In genomic region chr9:70241411-70241961, GRCm38 (mm10) we compare ENCODE assay signal across 12 mouse cellular contexts. TPM values are rescaled to one million over a fixed set of nuclear protein-coding genes. Genes with fewer than 3 reads are reported as not detected.
DNase-seq lines count a peak whose midpoint lies in the region; ATAC-seq and TF ChIP-seq lines count a peak whose summit lies in the region.
"Had no signal": no experiment of that assay in that cellular context is flagged by ENCODE, and none has a peak within 500 bp of the region (broad histone marks: within the 10 kb centered on the region; RNA-seq: fewer than 3 reads in every experiment).

No protein-coding gene starts in this region.

- peak overlapping the region; percentile 20 for H3K9ac ChIP-seq in CH12.LX (ENCODE audit: insufficient read depth, low read depth)
- H3K9ac ChIP-seq in lung, embryonic 16.5 days (ENCODE audit: low read length) = peak overlapping the region; percentile 34; the same call in 1 of the 2 replicates

- H3K9me3 ChIP-seq in CH12.LX (replicated peaks; ENCODE audit: low read length) = peaks cover 2% of the 10 kb centered on the region
- 0 out of 2 replicates have a peak, but pooled peaks cover 2% of the 10 kb centered on the region for H3K9me3 ChIP-seq in lung, embryonic 16.5 days (ENCODE audit: control insufficient read depth, low read length)

- H3K4me2 ChIP-seq in CH12.LX (ENCODE audit: insufficient read depth, low read depth, poor library complexity, severe bottlenecking) = peak overlapping the region; percentile 17; the same call in 1 of the 2 replicates
- peak overlapping the region; percentile 34 for H3K4me2 ChIP-seq in lung, embryonic 16.5 days (ENCODE audit: low read depth, low read length)

- peaks cover 39 to 93% of the 10 kb centered on the region in 2 experiments for H3K4me1 ChIP-seq in CH12.LX (ENCODE audit: control insufficient read depth in 1 of 2, insufficient read depth in 2 of 2)
- H3K4me1 ChIP-seq in lung, embryonic 16.5 days (replicated peaks; ENCODE audit: control insufficient read depth, insufficient read depth, low read length) = peaks cover 70% of the 10 kb centered on the region

- DNase-seq in CH12.LX (ENCODE audit: extremely low read depth) = peak; percentile 65
- peak; percentile 99 for DNase-seq in fibroblast of lung, adult 2 months (ENCODE audit: low read depth)
- peak; percentile 46 to 63 for DNase-seq in kidney, postnatal 4 days
- DNase-seq in cerebellum, postnatal 4 days (ENCODE audit: low spot score in 2 of 2) = no peak
- DNase-seq in spleen, postnatal 14 days (ENCODE audit: low spot score in 2 of 2) = no peak
- no peak for DNase-seq in embryo, embryonic 9.5 days (ENCODE audit: extremely low spot score)
- DNase-seq: cerebellum, adult 2 months; retina, postnatal 1 day had no signal

- H3K27me3 ChIP-seq in CH12.LX (replicated peaks) = no peaks in the 10 kb centered on the region
- no peaks in the 10 kb centered on the region for H3K27me3 ChIP-seq in lung, embryonic 16.5 days (ENCODE audit: control insufficient read depth, insufficient read depth, low read depth, low read length)

- peaks cover 75% of the 10 kb centered on the region for H3K79me2 ChIP-seq in CH12.LX (replicated peaks; ENCODE audit: control insufficient read depth, extremely low read depth, insufficient read depth, poor library complexity, severe bottlenecking)

- TF ChIP-seq RAD21 in CH12.LX (IDR thresholded peaks at IDR 0.05; ENCODE audit: low read depth, low read length) = no peak

- peaks cover 5 to 42% of the 10 kb centered on the region in 2 experiments for H3K36me3 ChIP-seq in CH12.LX (replicated peaks in 1 of 2; ENCODE audit: control insufficient read depth in 1 of 2, insufficient read depth in 1 of 2, low read length in 1 of 2)
- no peaks in the 10 kb centered on the region for H3K36me3 ChIP-seq in lung, embryonic 16.5 days (ENCODE audit: control insufficient read depth, insufficient read depth, low read length)

- in situ Hi-C loops in CH12.LX (cut with MboI; ENCODE audit: low pct_ligation_motif_present, low pct_unique_long_range_greater_than_20kb, low sequenced_read_pairs) = loop anchor here (5.0 kb wide), 1 partner anchor 34 kb away; the partner anchor contains the start of gene Myo1e

- 22% methylated on average over 8 of the region's 8 CpGs for WGBS in lung, embryonic 16.5 days

- TF ChIP-seq POLR2A in CH12.LX (IDR thresholded peaks at IDR 0.05; ENCODE audit: low read depth, low read length) = no peak

- H3K27ac ChIP-seq in CH12.LX (ENCODE audit: insufficient read depth, low read depth) = peak overlapping the region; percentile 92
- H3K27ac ChIP-seq in lung, embryonic 16.5 days (ENCODE audit: low read length) = peak overlapping the region; percentile 97
- H3K27ac ChIP-seq: layer of hippocampus, adult 2 months had no signal

- TF ChIP-seq CTCF in CH12.LX (conservative IDR thresholded peaks at IDR 0.05 in 1 of 2, IDR thresholded peaks at IDR 0.05 in 1 of 2; ENCODE audit: low read depth in 2 of 2, low read length in 2 of 2) = no peak

- dilution Hi-C loops in CH12.LX (cut with MboI; ENCODE audit: extremely low pct_ligation_motif_present, extremely low pct_unique_long_range_greater_than_20kb, low sequenced_read_pairs) = no loop called here

- H3K4me3 ChIP-seq in CH12.LX (replicated peaks in 1 of 3; ENCODE audit: low read depth in 2 of 3, low read length in 2 of 3, poor library complexity in 1 of 3) = no peak overlapping the region
- no peak overlapping the region for H3K4me3 ChIP-seq in lung, embryonic 16.5 days (ENCODE audit: low read length)
- H3K4me3 ChIP-seq: layer of hippocampus, adult 2 months had no signal

- peak; percentile 78 for ATAC-seq in lung, embryonic 16.5 days (ENCODE audit: low read depth)
- no peak for ATAC-seq in erythroid progenitor cell, adult 5-6 weeks (replicated peaks; ENCODE audit: low FRiP score, poor library complexity, severe bottlenecking)
- ATAC-seq: midbrain, embryonic 16.5 days had no signal

- peak; percentile 61 for TF ChIP-seq EP300 in CH12.LX (IDR thresholded peaks at IDR 0.05; ENCODE audit: low read length)

TF ChIP-seq in CH12.LX, 34 proteins besides CTCF, POLR2A, EP300 and RAD21:
- TF ChIP-seq MEF2A (IDR thresholded peaks at IDR 0.05; ENCODE audit: borderline replicate concordance, low read depth, low read length) = peak; percentile 35; the same call in 1 of the 2 replicates
- TF ChIP-seq IRF4 (IDR thresholded peaks at IDR 0.05; ENCODE audit: low read depth, low read length) = peak; percentile 65
- TF ChIP-seq ETS1 (conservative IDR thresholded peaks at IDR 0.05; ENCODE audit: low read depth, low read length) = peak; percentile 85
- TF ChIP-seq HCFC1 (IDR thresholded peaks at IDR 0.05; ENCODE audit: low read depth, low read length) = no peak
- TF ChIP-seq TBP (conservative IDR thresholded peaks at IDR 0.05; ENCODE audit: low read depth, low read length) = 0 out of 2 replicates have a peak, but pooled peaks have one; percentile 21
- peak; percentile 39; the same call in 1 of the 2 replicates for TF ChIP-seq ELF1 (IDR thresholded peaks at IDR 0.05; ENCODE audit: low read depth, low read length)
- TF ChIP-seq MAZ (IDR thresholded peaks at IDR 0.05; ENCODE audit: low read depth, low read length) = no peak
- TF ChIP-seq TCF12 (IDR thresholded peaks at IDR 0.05; ENCODE audit: low read depth, low read length) = peak; percentile 69; the same call in 1 of the 2 replicates
- peak; percentile 20; the same call in 1 of the 2 replicates for TF ChIP-seq MXI1 (IDR thresholded peaks at IDR 0.05; ENCODE audit: low read depth, low read length)

RNA-seq across cellular contexts. Expression of gene Myo1e, which starts 34.3 kb away (rescaled TPM):
- total RNA-seq in CH12.LX (2012; rRNA removed) (97.6 and 98.7 TPM in 2 replicates), CH12.LX (2014; rRNA removed) (82.3 and 88.5 TPM in 2 replicates)
- polyA plus RNA-seq in CH12.LX (2012; ENCODE audit: insufficient read length, low read depth) = 186 and 188 TPM in 2 replicates
- 46.2 and 50.1 TPM in 2 replicates for polyA plus RNA-seq in lung, embryonic 16.5 days (2015; fragmentation: Nextera tagmentation; extraction: Ambion mirVana)
- total RNA-seq in erythroid progenitor cell, adult 5-6 weeks (2015; ENCODE audit: low replicate concordance) = 2.1 and 4.0 TPM in 2 replicates
- total RNA-seq in erythroid progenitor cell, adult 5-6 weeks (2017; ENCODE audit: low replicate concordance) = 1.5 and 2.3 TPM in 2 replicates

Comparison
In these comparisons a context has a peak if more than half of its experiments do, and no peak if none do; other contexts are left out.
1. DNase-seq: peak in CH12.LX (single experiment), fibroblast of lung, adult 2 months (single experiment) and kidney, postnatal 4 days (2 of 2); none in cerebellum, postnatal 4 days (0 of 2), spleen, postnatal 14 days (0 of 2) and embryo, embryonic 9.5 days (single experiment).
2. RNA of gene Myo1e, which starts 34.3 kb away (total RNA-seq): 82.3 to 98.7 TPM in CH12.LX; 1.5 to 4.0 TPM in erythroid progenitor cell, adult 5-6 weeks; every median in the first group is over 10 times any median in the second.